Mouse (Mus musculus): Measurements from ENCODE around the gene Abhd8. TPM values are rescaled to one million over a fixed set of nuclear protein-coding genes. Genes with fewer than 3 reads are reported as not detected.

The Abhd8 gene
- polyA plus RNA-seq, 1 experiment from 2014 or later, result 15.2 TPM

GRCm38 (mm10) chr8:71474785-71475701 is 11.6 kb upstream of the Abhd8 start:
- TF ChIP-seq CTCF (IDR thresholded peaks at IDR 0.05; ENCODE audit: low read depth), result no peak
- peaks cover 35% of the 10 kb centered on the region for H3K36me3 ChIP-seq (ENCODE audit: control insufficient read depth, insufficient read depth)
- 90% methylated on average over 25 of the region's 25 CpGs for WGBS
- ATAC-seq, result no peak
- H3K9me3 ChIP-seq (ENCODE audit: control insufficient read depth), result no peaks in the 10 kb centered on the region
- no peak overlapping the region for H3K4me2 ChIP-seq (replicated peaks; ENCODE audit: low read depth)
- H3K9ac ChIP-seq (ENCODE audit: low read depth, low read length), result no peak overlapping the region
- no peaks in the 10 kb centered on the region; the same call in 1 of the 2 replicates for H3K4me1 ChIP-seq (replicated peaks; ENCODE audit: control insufficient read depth, insufficient read depth, low read length)
- no peak overlapping the region for H3K4me3 ChIP-seq (ENCODE audit: low read depth, low read length)
- H3K27ac ChIP-seq (ENCODE audit: low read depth, low read length), result no peak overlapping the region
- H3K27me3 ChIP-seq (replicated peaks; ENCODE audit: control insufficient read depth, insufficient read depth, low read length), result no peaks in the 10 kb centered on the region

- no peak for ATAC-seq
- Histone ChIP-seq H3K9me3 (ENCODE audit: control insufficient read depth) (no peaks in the 10 kb centered on the region), H3K9ac (ENCODE audit: low read depth, low read length) (no peak overlapping the region), H3K4me3 (ENCODE audit: low read depth, low read length) (no peak overlapping the region), H3K27me3 (replicated peaks; ENCODE audit: control insufficient read depth, insufficient read depth, low read length) (no peaks in the 10 kb centered on the region), H3K4me1 (replicated peaks; ENCODE audit: control insufficient read depth, insufficient read depth, low read length) (peaks cover 3% of the 10 kb centered on the region; the same call in 1 of the 2 replicates), H3K36me3 (ENCODE audit: control insufficient read depth, insufficient read depth) (peaks cover 35% of the 10 kb centered on the region), H3K27ac (ENCODE audit: low read depth, low read length) (no peak overlapping the region), H3K4me2 (replicated peaks; ENCODE audit: low read depth) (no peak overlapping the region)
- WGBS, result 94% methylated on average over 18 of the region's 18 CpGs
- no peak for TF ChIP-seq CTCF (IDR thresholded peaks at IDR 0.05; ENCODE audit: low read depth)
Measured at GRCm38 (mm10) chr8:71474344-71474743, 10.9 kb upstream of the Abhd8 start.

GRCm38 (mm10) chr8:71472601-71473386 is 9.3 kb upstream of the Abhd8 start:
- H3K4me1 ChIP-seq (replicated peaks; ENCODE audit: control insufficient read depth, insufficient read depth, low read length), result peaks cover 3% of the 10 kb centered on the region; the same call in 1 of the 2 replicates
- no peak overlapping the region for H3K4me2 ChIP-seq (replicated peaks; ENCODE audit: low read depth)
- 84% methylated on average over 8 of the region's 8 CpGs for WGBS
- no peak overlapping the region for H3K9ac ChIP-seq (ENCODE audit: low read depth, low read length)
- no peaks in the 10 kb centered on the region for H3K27me3 ChIP-seq (replicated peaks; ENCODE audit: control insufficient read depth, insufficient read depth, low read length)
- TF ChIP-seq CTCF (IDR thresholded peaks at IDR 0.05; ENCODE audit: low read depth), result peak; percentile 54
- no peak for ATAC-seq
- no peaks in the 10 kb centered on the region for H3K9me3 ChIP-seq (ENCODE audit: control insufficient read depth)
- H3K4me3 ChIP-seq (ENCODE audit: low read depth, low read length), result no peak overlapping the region
- H3K36me3 ChIP-seq (ENCODE audit: control insufficient read depth, insufficient read depth), result peaks cover 31% of the 10 kb centered on the region
- no peak overlapping the region for H3K27ac ChIP-seq (ENCODE audit: low read depth, low read length)

- Histone ChIP-seq H3K27ac (ENCODE audit: low read depth, low read length) (no peak overlapping the region), H3K9ac (ENCODE audit: low read depth, low read length) (no peak overlapping the region), H3K4me3 (ENCODE audit: low read depth, low read length) (no peak overlapping the region), H3K4me1 (replicated peaks; ENCODE audit: control insufficient read depth, insufficient read depth, low read length) (peaks cover 3% of the 10 kb centered on the region; the same call in 1 of the 2 replicates), H3K9me3 (ENCODE audit: control insufficient read depth) (no peaks in the 10 kb centered on the region), H3K36me3 (ENCODE audit: control insufficient read depth, insufficient read depth) (peaks cover 31% of the 10 kb centered on the region), H3K4me2 (replicated peaks; ENCODE audit: low read depth) (no peak overlapping the region), H3K27me3 (replicated peaks; ENCODE audit: control insufficient read depth, insufficient read depth, low read length) (no peaks in the 10 kb centered on the region)
- WGBS, result 95% methylated on average over 17 of the region's 17 CpGs
- no peak for ATAC-seq
- TF ChIP-seq CTCF (IDR thresholded peaks at IDR 0.05; ENCODE audit: low read depth), result no peak
Measured at GRCm38 (mm10) chr8:71471861-71472260, 8.4 kb upstream of the Abhd8 start.

GRCm38 (mm10) chr8:71470913-71471255 is 7.4 kb upstream of the Abhd8 start:
- Histone ChIP-seq H3K4me3 (ENCODE audit: low read depth, low read length) (no peak overlapping the region), H3K4me1 (replicated peaks; ENCODE audit: control insufficient read depth, insufficient read depth, low read length) (peaks cover 3% of the 10 kb centered on the region; the same call in 1 of the 2 replicates), H3K9me3 (ENCODE audit: control insufficient read depth) (no peaks in the 10 kb centered on the region), H3K36me3 (ENCODE audit: control insufficient read depth, insufficient read depth) (peaks cover 31% of the 10 kb centered on the region), H3K9ac (ENCODE audit: low read depth, low read length) (no peak overlapping the region), H3K4me2 (replicated peaks; ENCODE audit: low read depth) (no peak overlapping the region), H3K27ac (ENCODE audit: low read depth, low read length) (no peak overlapping the region), H3K27me3 (replicated peaks; ENCODE audit: control insufficient read depth, insufficient read depth, low read length) (no peaks in the 10 kb centered on the region)
- no peak for TF ChIP-seq CTCF (IDR thresholded peaks at IDR 0.05; ENCODE audit: low read depth)
- 73% methylated on average over 5 of the region's 5 CpGs for WGBS
- ATAC-seq, result no peak
